Mouse (Mus musculus) kidney, postnatal 14 days (tissue): ENCODE measurements around the gene Cnga1.
A peak's percentile ranks its signal among the peaks of the same experiment; 100 is the strongest.

Source experiments
- DNase-seq: peaks from one replicate; pipeline ENCODE4 v3.0.0; 2022; ENCODE audit warnings: mixed read lengths

The Cnga1 gene

GRCm38 (mm10) chr5:72644175-72644574 lies at the start of gene Cnga1:
Cnga1 (minus strand) TSS chr5:72644275.
- no peak for DNase-seq

- no peak for DNase-seq
Observed at GRCm38 (mm10) chr5:72690516-72690915, 46.4 kb upstream of the Cnga1 start.

GRCm38 (mm10) chr5:72689556-72689955 lies 45.5 kb upstream of the Cnga1 start:
- no peak for DNase-seq

GRCm38 (mm10) chr5:72681451-72681850 lies 37.4 kb upstream of the Cnga1 start:
- DNase-seq, result peak; percentile 14

- DNase-seq, result no peak
Observed at GRCm38 (mm10) chr5:72674994-72675542, 31.0 kb upstream of the Cnga1 start.

GRCm38 (mm10) chr5:72671017-72671699 lies 27.1 kb upstream of the Cnga1 start:
- DNase-seq, result no peak

- DNase-seq, result no peak
Observed at GRCm38 (mm10) chr5:72668351-72668750, 24.3 kb upstream of the Cnga1 start.

- no peak for DNase-seq
Observed at GRCm38 (mm10) chr5:72666428-72666827, 22.4 kb upstream of the Cnga1 start.

GRCm38 (mm10) chr5:72665281-72665680 lies 21.2 kb upstream of the Cnga1 start:
- peak; percentile 49 for DNase-seq

GRCm38 (mm10) chr5:72664854-72665253 lies 20.8 kb upstream of the Cnga1 start:
- no peak for DNase-seq

- DNase-seq, result no peak
Observed at GRCm38 (mm10) chr5:72664126-72664525, 20.1 kb upstream of the Cnga1 start.

GRCm38 (mm10) chr5:72661051-72661781 lies 17.1 kb upstream of the Cnga1 start:
- no peak for DNase-seq

- DNase-seq, result no peak
Observed at GRCm38 (mm10) chr5:72658375-72658774, 14.3 kb upstream of the Cnga1 start.

- no peak for DNase-seq
Observed at GRCm38 (mm10) chr5:72656270-72656791, 12.3 kb upstream of the Cnga1 start.

GRCm38 (mm10) chr5:72653068-72653674 lies 9.1 kb upstream of the Cnga1 start:
- DNase-seq, result no peak

- DNase-seq, result no peak
Observed at GRCm38 (mm10) chr5:72648987-72649735, 5.1 kb upstream of the Cnga1 start.

GRCm38 (mm10) chr5:72647958-72648595 lies 4.0 kb upstream of the Cnga1 start:
- DNase-seq, result no peak

GRCm38 (mm10) chr5:72647418-72647907 lies 3.4 kb upstream of the Cnga1 start, which contains the start of gene Nipal1:
Nipal1 (plus strand) TSS chr5:72647795.
- peak; percentile 67 for DNase-seq

GRCm38 (mm10) chr5:72646996-72647395 lies 2.9 kb upstream of the Cnga1 start:
- no peak for DNase-seq

GRCm38 (mm10) chr5:72646131-72646530 lies 2.1 kb upstream of the Cnga1 start:
- DNase-seq, result no peak

GRCm38 (mm10) chr5:72643655-72644054 lies 420 bp downstream of the Cnga1 start:
- DNase-seq, result no peak

- no peak for DNase-seq
Observed at GRCm38 (mm10) chr5:72640072-72640471, 4.0 kb downstream of the Cnga1 start.
